Mouse (Mus musculus): ENCODE results near the gene Col3a1.

The Col3a1 gene

GRCm38 (mm10) chr1:45311388-45311787 is at the start of gene Col3a1:
TSS of gene Col3a1 (plus strand) at chr1:45311538.
- peak; percentile 41 for DNase-seq (ENCODE audit: low spot score)

GRCm38 (mm10) chr1:45269421-45269820 is 41.9 kb upstream of the Col3a1 start:
- no peak for DNase-seq (ENCODE audit: low spot score)

- peak; percentile 61 for DNase-seq (ENCODE audit: low spot score)
Measured at GRCm38 (mm10) chr1:45276006-45276539, 35.3 kb upstream of the Col3a1 start.

GRCm38 (mm10) chr1:45287954-45288353 is 23.4 kb upstream of the Col3a1 start:
- DNase-seq (ENCODE audit: low spot score): no peak

DNA sequence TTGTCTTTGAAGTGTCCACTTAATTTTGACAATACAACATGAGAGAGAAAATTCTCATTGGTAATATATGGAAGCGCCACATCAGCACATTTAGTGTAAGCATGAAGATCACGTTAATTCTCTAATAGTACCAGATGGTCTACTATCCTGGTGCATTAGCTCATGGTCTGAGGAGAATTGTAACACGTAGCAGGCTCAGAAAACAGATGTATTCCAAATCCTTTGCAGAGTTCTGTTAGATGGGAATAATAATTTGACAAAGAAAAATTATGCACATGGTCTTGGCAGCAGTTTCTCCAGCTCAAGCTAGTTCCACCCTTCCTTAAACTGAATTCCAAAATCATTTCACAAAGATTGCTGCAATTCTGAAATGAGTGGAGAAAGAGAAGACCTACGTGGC is 21.3 kb upstream of the Col3a1 start:
- peak; percentile 21 for DNase-seq (ENCODE audit: low spot score)

GRCm38 (mm10) chr1:45299394-45300119 is 11.8 kb upstream of the Col3a1 start:
- DNase-seq (ENCODE audit: low spot score): peak; percentile 23

GRCm38 (mm10) chr1:45304273-45304672 is 7.1 kb upstream of the Col3a1 start:
- peak; percentile 23 for DNase-seq (ENCODE audit: low spot score)

DNA sequence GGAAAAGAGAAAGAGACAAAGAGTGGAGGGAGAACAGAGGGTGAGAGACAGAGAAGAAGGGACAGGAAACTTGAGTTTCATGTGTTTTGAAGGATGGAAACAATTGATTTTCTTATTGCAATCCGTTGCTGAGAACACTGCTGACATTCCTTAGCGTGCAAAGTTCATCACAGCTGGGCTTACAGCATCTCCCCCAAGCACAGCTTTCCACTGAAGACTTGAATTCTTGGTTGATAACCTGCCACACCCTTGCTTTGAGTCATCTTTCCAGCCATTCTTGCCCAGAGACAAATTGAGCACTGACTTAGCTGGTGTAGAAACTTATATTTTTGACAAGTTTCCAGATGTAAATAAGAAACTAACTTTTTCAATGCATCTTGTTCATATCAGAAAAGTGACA is 2.3 kb upstream of the Col3a1 start:
- DNase-seq (ENCODE audit: low spot score): no peak

- DNase-seq (ENCODE audit: low spot score): no peak
Measured at GRCm38 (mm10) chr1:45311962-45312361, 624 bp downstream of the Col3a1 start.

GRCm38 (mm10) chr1:45312870-45313269 is 1.5 kb downstream of the Col3a1 start:
- DNase-seq (ENCODE audit: low spot score): no peak

GRCm38 (mm10) chr1:45313696-45314295 is 2.5 kb downstream of the Col3a1 start:
- peak; percentile 35 for DNase-seq (ENCODE audit: low spot score)

DNA sequence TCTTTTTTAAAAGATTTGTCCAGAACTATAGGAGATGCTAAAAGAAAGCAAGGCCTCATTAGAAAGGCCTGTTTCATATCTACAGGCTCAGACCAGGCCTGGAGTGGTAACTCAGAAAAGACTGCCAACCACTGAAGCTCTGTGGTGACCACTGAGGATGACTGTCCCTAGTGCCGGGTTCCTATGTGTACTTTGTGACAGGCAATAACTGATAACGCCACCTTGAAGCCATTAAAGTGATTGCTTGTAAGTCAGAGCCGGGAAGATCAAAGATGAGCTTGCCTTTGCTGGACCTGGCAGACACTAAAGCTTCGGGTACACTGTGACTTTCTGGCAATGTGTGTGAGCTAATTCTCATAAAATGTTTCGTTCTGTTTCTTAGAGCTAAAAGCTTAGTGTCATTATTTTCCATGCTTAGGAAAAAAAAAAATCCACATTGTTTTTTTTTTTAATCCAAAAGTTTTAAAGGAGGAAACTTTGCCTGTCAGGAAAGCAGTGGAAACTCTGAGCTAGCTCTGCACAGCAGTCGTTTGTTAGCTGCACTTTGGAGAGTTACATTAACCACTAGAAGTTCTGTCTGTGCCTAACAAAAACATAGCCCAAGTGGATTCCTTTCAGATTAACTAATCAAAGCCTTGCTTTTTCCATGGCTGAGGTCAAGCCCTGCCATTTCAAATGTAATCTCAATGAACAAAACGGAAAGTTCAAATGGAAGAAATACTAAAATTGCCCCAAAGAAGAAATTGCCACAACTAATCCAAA is 4.6 kb downstream of the Col3a1 start:
- no peak for DNase-seq (ENCODE audit: low spot score)

DNA sequence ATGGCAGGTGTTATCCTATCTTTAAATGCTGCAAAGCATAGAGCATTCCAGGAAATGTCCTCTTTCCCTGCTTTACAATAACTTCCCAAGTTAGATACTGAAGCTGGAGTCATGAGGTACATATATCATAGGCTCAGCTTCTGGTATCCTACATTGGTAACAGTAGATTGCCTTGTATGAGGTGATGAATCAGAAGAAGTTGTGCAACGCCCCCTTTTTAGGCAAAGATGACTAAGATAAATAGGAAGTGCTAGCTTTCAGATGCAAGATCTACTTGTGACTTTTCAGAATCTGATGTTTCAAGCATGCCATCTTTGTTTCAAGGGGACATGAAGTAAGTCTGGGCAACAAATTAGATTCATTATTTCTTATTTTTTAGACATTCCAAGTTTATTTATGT is 6.9 kb downstream of the Col3a1 start:
- DNase-seq (ENCODE audit: low spot score): no peak

DNA sequence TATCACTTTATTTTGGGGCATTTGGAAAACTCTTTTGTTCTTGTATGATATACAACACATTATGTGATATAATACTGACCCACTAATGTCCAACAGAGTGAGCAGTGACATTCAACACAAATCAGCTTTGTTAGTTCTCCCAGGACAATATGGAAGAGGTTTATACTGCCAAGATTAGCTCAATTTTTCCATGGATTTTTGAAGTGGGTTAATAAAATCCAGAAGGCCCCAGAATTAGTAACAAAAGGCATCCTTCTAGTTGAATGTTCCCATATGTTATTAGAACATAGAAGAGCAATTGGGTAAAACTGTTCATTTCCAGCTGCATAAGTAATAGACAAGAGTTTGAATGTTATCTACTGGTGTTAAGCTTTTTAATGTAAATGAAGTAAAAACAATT is 9.5 kb downstream of the Col3a1 start:
- no peak for DNase-seq (ENCODE audit: low spot score)

GRCm38 (mm10) chr1:45329149-45329548 is 17.8 kb downstream of the Col3a1 start:
- DNase-seq (ENCODE audit: low spot score): no peak

- peak; percentile 50 for DNase-seq (ENCODE audit: low spot score)
Measured at GRCm38 (mm10) chr1:45355944-45356343, 44.6 kb downstream of the Col3a1 start.

DNA sequence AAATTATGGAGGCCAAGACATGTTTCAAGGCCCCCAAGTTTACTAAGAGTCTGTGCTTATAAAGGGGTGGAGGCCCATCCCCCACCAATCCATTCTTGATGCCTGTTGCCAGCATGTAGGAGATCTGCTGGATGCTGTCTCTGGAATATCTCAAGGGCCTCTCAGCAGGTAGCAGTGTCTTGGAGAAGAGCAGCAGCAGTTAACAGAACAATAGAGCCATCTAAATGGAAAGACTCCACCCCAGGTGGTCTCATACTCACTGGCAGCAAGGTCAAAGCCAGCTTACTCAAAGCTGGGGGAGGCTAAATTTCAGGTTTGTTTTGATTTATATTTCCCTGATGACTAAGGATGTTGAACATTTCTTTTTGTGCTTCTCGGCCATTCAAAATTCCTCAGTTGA is 46.7 kb downstream of the Col3a1 start:
- DNase-seq (ENCODE audit: low spot score): no peak

DNA sequence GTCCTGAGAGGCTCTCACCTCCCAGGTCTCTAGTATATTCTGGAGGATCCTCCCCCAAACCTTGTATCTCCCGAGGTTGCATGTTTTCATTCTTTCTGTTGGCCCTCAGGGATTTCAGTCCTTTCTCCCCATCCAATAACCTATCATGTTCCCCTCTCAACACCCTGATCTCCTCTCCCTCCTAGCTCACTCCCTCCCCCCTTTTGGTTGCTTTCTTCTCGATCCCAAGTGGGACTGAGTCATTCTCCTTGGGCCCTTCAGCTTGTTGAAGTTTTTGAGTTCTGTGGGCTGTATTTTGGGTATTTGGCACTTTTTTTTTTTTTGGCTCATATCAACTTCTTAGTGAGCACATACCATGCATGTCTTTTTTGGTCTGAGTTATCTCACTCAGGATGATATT is 47.8 kb downstream of the Col3a1 start:
- peak; percentile 1 for DNase-seq (ENCODE audit: low spot score)

- DNase-seq (ENCODE audit: low spot score): no peak
Measured at GRCm38 (mm10) chr1:45359673-45360072, 48.3 kb downstream of the Col3a1 start.

DNA sequence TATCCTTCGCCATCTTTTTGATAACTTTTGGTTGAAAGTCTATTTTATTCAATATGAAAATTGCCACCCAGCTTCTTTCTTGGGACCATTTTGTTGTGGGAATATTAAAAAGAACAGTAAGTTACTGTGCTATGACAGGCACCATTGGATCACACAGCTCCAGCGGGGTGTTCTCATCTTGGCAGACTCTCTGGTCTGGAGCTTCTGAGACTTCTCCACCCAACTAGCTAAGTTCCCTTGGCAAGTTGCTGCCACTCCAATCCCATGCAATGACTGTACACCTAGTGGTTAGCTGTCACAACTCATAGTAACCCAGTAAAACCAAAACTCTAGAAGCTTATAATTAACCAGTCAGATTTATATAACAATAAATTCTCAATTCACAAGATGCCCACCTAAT is 51.9 kb downstream of the Col3a1 start:
- DNase-seq (ENCODE audit: low spot score): no peak

DNA sequence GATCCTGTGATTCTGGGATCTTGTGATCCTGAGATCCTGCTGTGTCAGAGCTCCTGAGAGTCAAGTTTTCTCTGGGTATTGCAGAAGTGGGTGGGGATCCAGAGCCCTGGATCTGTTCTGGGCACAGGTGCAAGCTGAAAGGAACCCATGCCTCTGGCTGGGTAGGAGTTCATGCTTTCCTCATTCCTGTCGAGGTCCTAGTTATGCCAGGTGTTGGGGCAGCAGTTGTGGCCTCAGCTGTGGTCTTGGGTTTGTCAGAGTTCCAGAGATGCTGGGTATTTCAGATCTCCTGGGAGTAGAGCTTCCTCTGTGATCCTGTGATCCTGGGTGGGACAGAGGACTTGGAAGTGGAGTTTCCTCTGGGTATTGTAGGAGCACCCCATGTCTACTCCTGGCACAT is 54.1 kb downstream of the Col3a1 start:
- no peak for DNase-seq (ENCODE audit: low spot score)

GRCm38 (mm10) chr1:45379992-45380690 is 68.8 kb downstream of the Col3a1 start:
- DNase-seq (ENCODE audit: low spot score): peak; percentile 60

Measured in lung, postnatal 25 days (tissue).